Comparison of ENCODE assay signal across 8 mouse cellular contexts in genomic region chr9:46150890-46151703, GRCm38 (mm10).
DNase-seq lines count a peak whose midpoint lies in the region; ATAC-seq and TF ChIP-seq lines count a peak whose summit lies in the region.

No protein-coding gene starts in this region.

- peak overlapping the region; percentile 67 for H3K27ac ChIP-seq in kidney, embryonic 14.5 days (ENCODE audit: low read depth, low read length)
- peak overlapping the region; percentile 66 for H3K27ac ChIP-seq in heart, embryonic 15.5 days
- 0 out of 2 replicates have a peak overlapping the region, but pooled peaks have one; percentile 5 for H3K27ac ChIP-seq in olfactory bulb, adult 2 months (ENCODE audit: insufficient read depth, low read depth, low read length)
- H3K27ac ChIP-seq in midbrain, embryonic 14.5 days (replicated peaks; ENCODE audit: low read depth, low read length) = no peak overlapping the region

- TF ChIP-seq CTCF in olfactory bulb, adult 2 months (IDR thresholded peaks at IDR 0.05; ENCODE audit: insufficient read depth, low read depth, low read length) = no peak

- no peak overlapping the region for H3K4me3 ChIP-seq in kidney, embryonic 14.5 days (ENCODE audit: low read length)
- H3K4me3 ChIP-seq in heart, embryonic 15.5 days = no peak overlapping the region
- no peak overlapping the region for H3K4me3 ChIP-seq in olfactory bulb, adult 2 months (ENCODE audit: insufficient read depth, low read depth, low read length)
- no peak overlapping the region for H3K4me3 ChIP-seq in midbrain, embryonic 14.5 days (replicated peaks; ENCODE audit: low read depth, low read length)

- H3K9ac ChIP-seq in kidney, embryonic 14.5 days (ENCODE audit: low read depth, low read length) = no peak overlapping the region
- H3K9ac ChIP-seq in heart, embryonic 15.5 days = no peak overlapping the region
- H3K9ac ChIP-seq in midbrain, embryonic 14.5 days (replicated peaks; ENCODE audit: low read length) = no peak overlapping the region

- H3K27me3 ChIP-seq in kidney, embryonic 14.5 days (ENCODE audit: control insufficient read depth, insufficient read depth, low read length) = no peaks in the 10 kb centered on the region
- no peaks in the 10 kb centered on the region for H3K27me3 ChIP-seq in heart, embryonic 15.5 days
- no peaks in the 10 kb centered on the region for H3K27me3 ChIP-seq in midbrain, embryonic 14.5 days (ENCODE audit: control insufficient read depth, insufficient read depth, low read length)

- DNase-seq in kidney, postnatal 25 days = no peak
- no peak for DNase-seq in adrenal gland, postnatal 36 days
- no peak for DNase-seq in midbrain, embryonic 14.5 days
- DNase-seq in layer of hippocampus, postnatal 14 days (ENCODE audit: low spot score in 2 of 2) = no peak

- H3K4me1 ChIP-seq in kidney, embryonic 14.5 days (ENCODE audit: control insufficient read depth, insufficient read depth, low read length) = peaks cover 17% of the 10 kb centered on the region
- peaks cover 48% of the 10 kb centered on the region for H3K4me1 ChIP-seq in heart, embryonic 15.5 days (replicated peaks)
- H3K4me1 ChIP-seq in olfactory bulb, adult 2 months (ENCODE audit: control insufficient read depth, insufficient read depth, low read length) = peaks cover 14% of the 10 kb centered on the region
- 0 out of 2 replicates have a peak, but pooled peaks cover 6% of the 10 kb centered on the region for H3K4me1 ChIP-seq in midbrain, embryonic 14.5 days (ENCODE audit: control insufficient read depth, insufficient read depth, low read length)

- H3K36me3 ChIP-seq in kidney, embryonic 14.5 days (ENCODE audit: control insufficient read depth, insufficient read depth, low read length) = no peaks in the 10 kb centered on the region
- 0 out of 2 replicates have a peak, but pooled peaks cover 4% of the 10 kb centered on the region for H3K36me3 ChIP-seq in heart, embryonic 15.5 days
- H3K36me3 ChIP-seq in midbrain, embryonic 14.5 days (ENCODE audit: control insufficient read depth, insufficient read depth, low read length) = no peaks in the 10 kb centered on the region

- no peak overlapping the region for H3K4me2 ChIP-seq in kidney, embryonic 14.5 days (replicated peaks; ENCODE audit: low read depth, low read length)
- H3K4me2 ChIP-seq in heart, embryonic 15.5 days = no peak overlapping the region
- H3K4me2 ChIP-seq in midbrain, embryonic 14.5 days (ENCODE audit: low read length) = no peak overlapping the region

- no peaks in the 10 kb centered on the region for H3K9me3 ChIP-seq in kidney, embryonic 14.5 days (ENCODE audit: control insufficient read depth, low read length)
- no peaks in the 10 kb centered on the region for H3K9me3 ChIP-seq in heart, embryonic 15.5 days (replicated peaks)
- H3K9me3 ChIP-seq in midbrain, embryonic 14.5 days (ENCODE audit: control insufficient read depth, low read length) = no peaks in the 10 kb centered on the region

- WGBS in kidney, embryonic 14.5 days = 59% methylated on average over 2 of the region's 2 CpGs
- WGBS in heart, embryonic 15.5 days = 45% methylated on average over 2 of the region's 2 CpGs
- 73% methylated on average over 2 of the region's 2 CpGs for WGBS in olfactory bulb, adult 2 months
- WGBS in midbrain, embryonic 14.5 days = 76% methylated on average over 2 of the region's 2 CpGs

- ATAC-seq in kidney, embryonic 14.5 days (ENCODE audit: low FRiP score, low TSS enrichment) = no peak
- peak; percentile 12 for ATAC-seq in activated CD4-positive, CD25-positive, alpha-beta regulatory T cell, adult 4 months
- no peak for ATAC-seq in heart, embryonic 15.5 days (replicated peaks; ENCODE audit: insufficient number of reproducible peaks, insufficient read depth, low FRiP score, low read depth)
- no peak for ATAC-seq in midbrain, embryonic 14.5 days (ENCODE audit: low FRiP score, low TSS enrichment)

- no peak for TF ChIP-seq POLR2A in olfactory bulb, adult 2 months (IDR thresholded peaks at IDR 0.05; ENCODE audit: insufficient read depth, low read depth, low read length)
